Mouse (Mus musculus): ENCODE results near the gene Phex. TPM values are rescaled to one million over a fixed set of nuclear protein-coding genes. Genes with fewer than 3 reads are reported as not detected.

Gene Phex
- polyA plus RNA-seq, 2 experiments from 2014 or later = not detected

- no peak for ATAC-seq
Measured at GRCm38 (mm10) chrX:157306796-157307405, 108.2 kb downstream of the Phex start.

- ATAC-seq = no peak
Measured at GRCm38 (mm10) chrX:157305852-157306232, 109.3 kb downstream of the Phex start.

- no peak for ATAC-seq
Measured at GRCm38 (mm10) chrX:157305193-157305851, 109.8 kb downstream of the Phex start.

GRCm38 (mm10) chrX:157292411-157292810, 122.7 kb downstream of the Phex start:
- no peak for ATAC-seq

GRCm38 (mm10) chrX:157276581-157276980, 138.5 kb downstream of the Phex start:
- no peak for ATAC-seq

- ATAC-seq = no peak
Measured at GRCm38 (mm10) chrX:157273291-157273690, 141.8 kb downstream of the Phex start.

- no peak for ATAC-seq
Measured at GRCm38 (mm10) chrX:157271609-157272008, 143.5 kb downstream of the Phex start.

GRCm38 (mm10) chrX:157269726-157270305, 145.3 kb downstream of the Phex start:
- no peak for ATAC-seq

- no peak for ATAC-seq
Measured at GRCm38 (mm10) chrX:157268141-157268540, 147.0 kb downstream of the Phex start.

GRCm38 (mm10) chrX:157202736-157203135, 212.4 kb downstream of the Phex start:
- ATAC-seq = no peak

GRCm38 (mm10) chrX:157184167-157184566, 230.9 kb downstream of the Phex start:
- ATAC-seq = no peak

- ATAC-seq = no peak
Measured at GRCm38 (mm10) chrX:157180845-157181244, 234.3 kb downstream of the Phex start.

GRCm38 (mm10) chrX:157164142-157164541, 251.0 kb downstream of the Phex start:
- ATAC-seq = no peak

GRCm38 (mm10) chrX:157163394-157163793, 251.7 kb downstream of the Phex start:
- ATAC-seq = no peak

GRCm38 (mm10) chrX:157144675-157145074, 270.4 kb downstream of the Phex start:
- ATAC-seq = no peak

GRCm38 (mm10) chrX:157139601-157140000, 275.5 kb downstream of the Phex start:
- ATAC-seq = no peak

Other genes with a start within 250 kb of the Phex start
- gene Sms, start 77.0 kb upstream of the Phex start, polyA plus RNA-seq (2017; shearing (Covaris generic)) = 10 to 100 TPM; 46.7 to 62.0 TPM
- gene Yy2, start 153.7 kb upstream of the Phex start, polyA plus RNA-seq (2017; shearing (Covaris generic)) = 1 to 10 TPM; 4.2 to 5.1 TPM
- 10 to 100 TPM; 11.1 to 14.0 TPM for gene Mbtps2, start 183.4 kb upstream of the Phex start, polyA plus RNA-seq (2017; shearing (Covaris generic))

Measured in CD4-positive, CD25-positive, alpha-beta regulatory T cell, adult 4 months (primary cell).